Mouse (Mus musculus): ENCODE measurements around the gene Hmga2. TPM values are rescaled to one million over a fixed set of nuclear protein-coding genes. Genes with fewer than 3 reads are reported as not detected.

Gene Hmga2
- polyA plus RNA-seq, 2 experiments, result 32.0 to 75.5 TPM

- Histone ChIP-seq H3K36me3 (ENCODE audit: control insufficient read depth, insufficient read depth, low read length) (peaks cover 16% of the 10 kb centered on the region), H3K9me3 (ENCODE audit: control insufficient read depth, low read length) (no peaks in the 10 kb centered on the region), H3K27ac (replicated peaks; ENCODE audit: low read depth, low read length) (no peak overlapping the region)
These were observed 44.2 kb downstream of the Hmga2 start for GRCm38 (mm10) chr10:120432081-120432480.

GRCm38 (mm10) chr10:120431435-120431834 lies 44.8 kb downstream of the Hmga2 start:
- no peak for TF ChIP-seq POLR2A (IDR thresholded peaks at IDR 0.05; ENCODE audit: borderline replicate concordance, extremely low read depth, insufficient read depth, insufficient read length)
- Histone ChIP-seq H3K4me2 (replicated peaks; ENCODE audit: low read depth, low read length, severe bottlenecking) (no peak overlapping the region), H3K36me3 (ENCODE audit: control insufficient read depth, insufficient read depth, low read length) (peaks cover 14% of the 10 kb centered on the region), H3K9me3 (ENCODE audit: control insufficient read depth, low read length) (no peaks in the 10 kb centered on the region), H3K27ac (replicated peaks; ENCODE audit: low read depth, low read length) (no peak overlapping the region), H3K4me3 (replicated peaks; ENCODE audit: low read length) (no peak overlapping the region), H3K4me1 (ENCODE audit: control insufficient read depth, insufficient read depth, low read length) (peaks cover 48% of the 10 kb centered on the region), H3K27me3 (ENCODE audit: control insufficient read depth, insufficient read depth, low read length) (no peaks in the 10 kb centered on the region), H3K9ac (ENCODE audit: low read depth, low read length, severe bottlenecking) (no peak overlapping the region)
- no peak for DNase-seq (ENCODE audit: low spot score)
- no peak for ATAC-seq (ENCODE audit: low FRiP score, low read depth)
- WGBS, result 50% methylated on average over 2 of the region's 2 CpGs

More at GRCm38 (mm10) chr10:120432081-120432480, 44.2 kb downstream of the Hmga2 start:
- TF ChIP-seq POLR2A (IDR thresholded peaks at IDR 0.05; ENCODE audit: borderline replicate concordance, extremely low read depth, insufficient read depth, insufficient read length), result no peak
- ATAC-seq (ENCODE audit: low FRiP score, low read depth), result no peak
- peaks cover 45% of the 10 kb centered on the region for H3K4me1 ChIP-seq (ENCODE audit: control insufficient read depth, insufficient read depth, low read length)
- H3K4me3 ChIP-seq (replicated peaks; ENCODE audit: low read length), result no peak overlapping the region
- no peak for DNase-seq (ENCODE audit: low spot score)
- no peak overlapping the region for H3K4me2 ChIP-seq (replicated peaks; ENCODE audit: low read depth, low read length, severe bottlenecking)
- 62% methylated on average over 9 of the region's 9 CpGs for WGBS
- no peaks in the 10 kb centered on the region for H3K27me3 ChIP-seq (ENCODE audit: control insufficient read depth, insufficient read depth, low read length)
- H3K9ac ChIP-seq (ENCODE audit: low read depth, low read length, severe bottlenecking), result no peak overlapping the region

- Histone ChIP-seq H3K36me3 (ENCODE audit: control insufficient read depth, insufficient read depth, low read length) (peaks cover 13% of the 10 kb centered on the region), H3K4me2 (replicated peaks; ENCODE audit: low read depth, low read length, severe bottlenecking) (no peak overlapping the region), H3K27me3 (ENCODE audit: control insufficient read depth, insufficient read depth, low read length) (no peaks in the 10 kb centered on the region), H3K9me3 (ENCODE audit: control insufficient read depth, low read length) (no peaks in the 10 kb centered on the region), H3K9ac (ENCODE audit: low read depth, low read length, severe bottlenecking) (no peak overlapping the region), H3K4me1 (ENCODE audit: control insufficient read depth, insufficient read depth, low read length) (peaks cover 48% of the 10 kb centered on the region), H3K4me3 (replicated peaks; ENCODE audit: low read length) (no peak overlapping the region), H3K27ac (replicated peaks; ENCODE audit: low read depth, low read length) (no peak overlapping the region)
- ATAC-seq (ENCODE audit: low FRiP score, low read depth) (no peak), DNase-seq (ENCODE audit: low spot score) (no peak)
- TF ChIP-seq POLR2A (IDR thresholded peaks at IDR 0.05; ENCODE audit: borderline replicate concordance, extremely low read depth, insufficient read depth, insufficient read length), result no peak
- WGBS, result 53% methylated on average over 7 of the region's 7 CpGs
These were observed 45.8 kb downstream of the Hmga2 start for GRCm38 (mm10) chr10:120430422-120430821.

GRCm38 (mm10) chr10:120429758-120430259 lies 46.5 kb downstream of the Hmga2 start:
- peaks cover 9% of the 10 kb centered on the region for H3K36me3 ChIP-seq (ENCODE audit: control insufficient read depth, insufficient read depth, low read length)
- TF ChIP-seq POLR2A (IDR thresholded peaks at IDR 0.05; ENCODE audit: borderline replicate concordance, extremely low read depth, insufficient read depth, insufficient read length), result no peak
- ATAC-seq (ENCODE audit: low FRiP score, low read depth), result no peak

GRCm38 (mm10) chr10:120429199-120429551 lies 47.1 kb downstream of the Hmga2 start:
- Histone ChIP-seq H3K9me3 (ENCODE audit: control insufficient read depth, low read length) (no peaks in the 10 kb centered on the region), H3K4me3 (replicated peaks; ENCODE audit: low read length) (no peak overlapping the region), H3K27me3 (ENCODE audit: control insufficient read depth, insufficient read depth, low read length) (no peaks in the 10 kb centered on the region), H3K4me2 (replicated peaks; ENCODE audit: low read depth, low read length, severe bottlenecking) (no peak overlapping the region), H3K9ac (ENCODE audit: low read depth, low read length, severe bottlenecking) (no peak overlapping the region), H3K36me3 (ENCODE audit: control insufficient read depth, insufficient read depth, low read length) (peaks cover 9% of the 10 kb centered on the region), H3K27ac (replicated peaks; ENCODE audit: low read depth, low read length) (no peak overlapping the region), H3K4me1 (ENCODE audit: control insufficient read depth, insufficient read depth, low read length) (peaks cover 43% of the 10 kb centered on the region)
- no peak for ATAC-seq (ENCODE audit: low FRiP score, low read depth)
- 75% methylated on average over 10 of the region's 10 CpGs for WGBS
- TF ChIP-seq POLR2A (IDR thresholded peaks at IDR 0.05; ENCODE audit: borderline replicate concordance, extremely low read depth, insufficient read depth, insufficient read length), result no peak
- DNase-seq (ENCODE audit: low spot score), result no peak

More at GRCm38 (mm10) chr10:120429758-120430259, 46.5 kb downstream of the Hmga2 start:
- Histone ChIP-seq H3K4me1 (ENCODE audit: control insufficient read depth, insufficient read depth, low read length) (peaks cover 48% of the 10 kb centered on the region), H3K27me3 (ENCODE audit: control insufficient read depth, insufficient read depth, low read length) (no peaks in the 10 kb centered on the region), H3K4me3 (replicated peaks; ENCODE audit: low read length) (no peak overlapping the region), H3K4me2 (replicated peaks; ENCODE audit: low read depth, low read length, severe bottlenecking) (no peak overlapping the region), H3K27ac (replicated peaks; ENCODE audit: low read depth, low read length) (no peak overlapping the region), H3K9me3 (ENCODE audit: control insufficient read depth, low read length) (no peaks in the 10 kb centered on the region), H3K9ac (ENCODE audit: low read depth, low read length, severe bottlenecking) (no peak overlapping the region)
- WGBS, result 82% methylated on average over 5 of the region's 5 CpGs
- peak; percentile 57 for DNase-seq (ENCODE audit: low spot score)
